Mouse (Mus musculus) lung, postnatal 0 days (tissue): ENCODE data around the gene Exoc5. TPM values are rescaled to one million over a fixed set of nuclear protein-coding genes. Genes with fewer than 3 reads are reported as not detected.

Experiments used
- ATAC-seq: fragments of 200-750 bp; cut with Nextera tagmentation; 2 replicates; pipeline ENCODE4 v1.8.0; 2017; ENCODE audit warnings: moderate library complexity
- DNase-seq: peaks from one replicate; pipeline ENCODE4 v3.0.0-alpha.2; 2016; ENCODE audit warnings: low spot score
- H3K27ac ChIP-seq: fragments of 300-500 bp; sonication (generic); 2 replicates; pipeline ENCODE4 v1.5.1; 2014; ENCODE audit warnings: antibody characterized with exemption, mild to moderate bottlenecking, low read length, mixed read lengths
- H3K27me3 ChIP-seq: fragments of 300-500 bp; sonication (generic); replicated peaks from 2 replicates; pipeline ENCODE4 v1.6.1; 2014; ENCODE audit warnings: low read length, mixed read lengths; ENCODE audit not compliant: insufficient read depth
- H3K36me3 ChIP-seq: fragments of 300-500 bp; sonication (generic); 2 replicates; pipeline ENCODE4 v1.6.1; 2014; ENCODE audit warnings: low read length, mixed read lengths; ENCODE audit not compliant: insufficient read depth
- H3K4me1 ChIP-seq: fragments of 300-500 bp; sonication (generic); 2 replicates; pipeline ENCODE4 v1.6.1; 2014; ENCODE audit warnings: antibody characterized with exemption, low read depth, low read length, mixed read lengths; ENCODE audit not compliant: insufficient read depth
- H3K4me2 ChIP-seq: fragments of 300-500 bp; sonication (generic); replicated peaks from 2 replicates; pipeline ENCODE4 v1.6.1; 2014; ENCODE audit warnings: low read depth, mild to moderate bottlenecking, low read length, moderate library complexity, mixed read lengths
- H3K4me3 ChIP-seq: fragments of 300-500 bp; sonication (generic); 2 replicates; pipeline ENCODE4 v1.5.1; 2014; ENCODE audit warnings: low read depth, low read length
- H3K9ac ChIP-seq: fragments of 300-500 bp; sonication (generic); replicated peaks from 2 replicates; pipeline ENCODE4 v1.6.1; 2014; ENCODE audit warnings: low read depth, mild to moderate bottlenecking
- H3K9me3 ChIP-seq: fragments of 300-500 bp; sonication (generic); 2 replicates; pipeline ENCODE4 v1.6.1; 2016; ENCODE audit warnings: low read length, mixed read lengths
- CTCF ChIP-seq: IDR thresholded peaks from 2 replicates; pipeline ENCODE4 v1.5.1; 2016; ENCODE audit warnings: antibody characterized with exemption, mild to moderate bottlenecking
- EP300 ChIP-seq: IDR thresholded peaks from 2 replicates; pipeline ENCODE4 v1.6.1; 2016; ENCODE audit warnings: antibody characterized with exemption, mild to moderate bottlenecking, control low read depth
- WGBS: fragments of 180-500 bp; shearing (Covaris S2); extraction: QIAGEN DNeasy Blood & Tissue Kit; methylation state at CpG from one replicate; pipeline ENCODE4 v1.1.7; 2014; 5-methylcytosine and 5-hydroxymethylcytosine counted together
- polyA plus RNA-seq: library from polyadenylated mRNA; unstranded; fragments of >200 nt; fragmentation: Nextera tagmentation; extraction: Ambion mirVana; gene quantifications from 2 replicates; pipeline ENCODE4 v1.2.1, GENCODE M21; 2015

Gene Exoc5
- polyA plus RNA-seq, 1 experiment from 2014 or later, result 26.7 TPM

- no peaks in the 10 kb centered on the region for H3K27me3 ChIP-seq
- no peak overlapping the region for H3K4me3 ChIP-seq
- no peak overlapping the region for H3K9ac ChIP-seq
- no peak for DNase-seq
- no peak for TF ChIP-seq EP300
- TF ChIP-seq CTCF, result no peak
- H3K4me1 ChIP-seq, result no peaks in the 10 kb centered on the region
- H3K36me3 ChIP-seq, result no peaks in the 10 kb centered on the region
- no peak for ATAC-seq
- WGBS, result 39% methylated on average over 3 of the region's 3 CpGs
- no peak overlapping the region for H3K4me2 ChIP-seq
- no peaks in the 10 kb centered on the region for H3K9me3 ChIP-seq
- no peak overlapping the region for H3K27ac ChIP-seq
Measured at GRCm38 (mm10) chr14:48978971-48979388, 87.5 kb downstream of the Exoc5 start.

GRCm38 (mm10) chr14:48971546-48971945, 94.9 kb downstream of the Exoc5 start:
- no peak for DNase-seq
- no peaks in the 10 kb centered on the region for H3K4me1 ChIP-seq
- no peak overlapping the region for H3K27ac ChIP-seq
- H3K9me3 ChIP-seq, result no peaks in the 10 kb centered on the region
- ATAC-seq, result no peak
- 84% methylated on average over 2 of the region's 2 CpGs for WGBS
- H3K36me3 ChIP-seq, result no peaks in the 10 kb centered on the region
- H3K27me3 ChIP-seq, result no peaks in the 10 kb centered on the region
- no peak overlapping the region for H3K4me3 ChIP-seq
- no peak for TF ChIP-seq CTCF
- no peak for TF ChIP-seq EP300
- H3K4me2 ChIP-seq, result no peak overlapping the region
- H3K9ac ChIP-seq, result no peak overlapping the region

- H3K36me3 ChIP-seq, result no peaks in the 10 kb centered on the region
- ATAC-seq (no peak), DNase-seq (no peak)
- H3K4me3 ChIP-seq, result no peak overlapping the region
- H3K9ac ChIP-seq, result no peak overlapping the region
- H3K9me3 ChIP-seq, result no peaks in the 10 kb centered on the region
- TF ChIP-seq CTCF, result no peak
- no peak for TF ChIP-seq EP300
- H3K27ac ChIP-seq, result no peak overlapping the region
- H3K4me1 ChIP-seq, result no peaks in the 10 kb centered on the region
- WGBS, result 82% methylated on average over 9 of the region's 9 CpGs
- H3K27me3 ChIP-seq, result no peaks in the 10 kb centered on the region
- H3K4me2 ChIP-seq, result no peak overlapping the region
Measured at GRCm38 (mm10) chr14:48968670-48969069, 97.8 kb downstream of the Exoc5 start.

Other genes starting within 250 kb of the Exoc5 start
- 17.9 and 18.1 TPM in 2 replicates for gene Ap5m1, start 556 bp downstream of the Exoc5 start, polyA plus RNA-seq
- gene Naa30, start 105.6 kb upstream of the Exoc5 start, polyA plus RNA-seq, result 6.2 and 7.5 TPM in 2 replicates
- 0.13 and 0.19 TPM in 2 replicates for gene ccdc198, start 178.8 kb upstream of the Exoc5 start, polyA plus RNA-seq